10 mouse cellular contexts compared by ENCODE assay signal in the genomic region with DNA sequence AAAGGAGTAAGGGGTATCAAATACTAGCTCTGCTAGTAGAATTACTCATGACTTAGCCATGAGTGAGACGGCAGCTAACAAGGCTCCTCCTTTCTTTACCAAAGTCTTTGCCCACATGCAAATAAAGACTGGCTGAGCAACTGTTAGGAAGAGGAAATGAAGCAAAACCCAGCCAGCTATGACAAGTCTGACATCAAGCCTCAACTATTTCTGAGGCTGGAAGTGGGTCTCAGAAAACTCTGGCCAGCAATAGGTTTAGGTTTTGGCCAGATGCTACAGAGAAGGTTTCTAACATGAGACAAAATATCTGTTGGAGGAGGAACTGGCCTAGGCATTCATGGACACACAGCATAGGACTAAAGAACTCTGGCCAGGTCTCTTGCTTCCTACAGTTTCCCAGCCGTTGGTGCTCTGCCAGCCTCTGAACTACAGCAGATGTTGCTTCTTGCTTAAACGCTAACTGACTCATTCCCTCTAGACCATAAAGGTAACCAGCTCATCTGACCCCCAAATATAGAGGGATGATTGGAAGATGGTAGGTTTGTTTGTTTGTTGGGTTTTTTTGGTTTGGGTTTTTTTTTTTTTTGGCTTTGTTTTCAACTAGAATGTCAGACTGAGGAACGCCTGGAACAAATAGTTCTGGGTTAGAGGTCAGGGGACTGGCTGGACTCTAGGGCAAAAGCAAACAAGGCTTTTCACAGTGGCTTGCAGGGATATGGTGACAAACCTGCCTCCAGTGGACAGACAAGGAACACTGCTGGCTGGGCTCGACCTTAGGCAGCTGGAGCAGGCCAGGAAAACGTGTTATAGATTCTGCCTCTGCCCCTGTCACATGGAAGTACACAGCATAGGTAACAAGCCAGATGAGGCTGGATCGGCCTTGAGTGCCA. TPM values are rescaled to one million over a fixed set of nuclear protein-coding genes. Genes with fewer than 3 reads are reported as not detected.
DNase-seq lines count a peak whose midpoint lies in the region; ATAC-seq and TF ChIP-seq lines count a peak whose summit lies in the region.
"Had no signal": no experiment of that assay in that cellular context is flagged by ENCODE, and none has a peak within 500 bp of the region (broad histone marks: within the 10 kb centered on the region; RNA-seq: fewer than 3 reads in every experiment).

No protein-coding gene starts in this region.

- TF ChIP-seq EP300 in liver, postnatal 0 days (IDR thresholded peaks at IDR 0.05; ENCODE audit: low read depth): peak; percentile 94

- H3K27me3 ChIP-seq in liver, postnatal 0 days (ENCODE audit: insufficient read depth, low read length): no peaks in the 10 kb centered on the region
- no peaks in the 10 kb centered on the region for H3K27me3 ChIP-seq in neural tube, embryonic 15.5 days (replicated peaks)
- H3K27me3 ChIP-seq in hindbrain, embryonic 16.5 days (replicated peaks; ENCODE audit: control insufficient read depth, insufficient read depth, low read length): no peaks in the 10 kb centered on the region
- H3K27me3 ChIP-seq: embryonic facial prominence, embryonic 12.5 days; neural tube, embryonic 13.5 days had no signal

- no peak for TF ChIP-seq CTCF in bone marrow macrophage, adult 2 months (IDR thresholded peaks at IDR 0.05; ENCODE audit: low read depth, low read length)
- peak; percentile 60 for TF ChIP-seq CTCF in liver, postnatal 0 days (IDR thresholded peaks at IDR 0.05; ENCODE audit: low read depth)

- H3K36me3 ChIP-seq in liver, postnatal 0 days (replicated peaks; ENCODE audit: insufficient read depth, low read length): no peaks in the 10 kb centered on the region
- H3K36me3 ChIP-seq in neural tube, embryonic 15.5 days: no peaks in the 10 kb centered on the region
- H3K36me3 ChIP-seq in hindbrain, embryonic 16.5 days (ENCODE audit: control insufficient read depth, insufficient read depth, low read length): no peaks in the 10 kb centered on the region
- H3K36me3 ChIP-seq: embryonic facial prominence, embryonic 12.5 days; neural tube, embryonic 13.5 days had no signal

- ATAC-seq in liver, postnatal 0 days: peak; percentile 79
- no peak for ATAC-seq in neural tube, embryonic 15.5 days (ENCODE audit: low FRiP score)
- ATAC-seq in hindbrain, embryonic 16.5 days: no peak

- no peak overlapping the region for H3K9ac ChIP-seq in liver, postnatal 0 days (replicated peaks)
- H3K9ac ChIP-seq in neural tube, embryonic 15.5 days (replicated peaks): no peak overlapping the region
- no peak overlapping the region for H3K9ac ChIP-seq in hindbrain, embryonic 16.5 days (ENCODE audit: low read depth, low read length)
- H3K9ac ChIP-seq: embryonic facial prominence, embryonic 12.5 days had no signal

- H3K4me3 ChIP-seq in bone marrow macrophage, adult 2 months (ENCODE audit: insufficient read depth, low read length): no peak overlapping the region
- H3K4me3 ChIP-seq in liver, postnatal 0 days (ENCODE audit: low read depth, low read length): no peak overlapping the region
- no peak overlapping the region for H3K4me3 ChIP-seq in neural tube, embryonic 15.5 days (replicated peaks)
- no peak overlapping the region for H3K4me3 ChIP-seq in hindbrain, embryonic 16.5 days (ENCODE audit: low read length)

- no peak for TF ChIP-seq POLR2A in bone marrow macrophage, adult 2 months (IDR thresholded peaks at IDR 0.05; ENCODE audit: borderline replicate concordance, low read depth, low read length)

- WGBS in liver, postnatal 0 days (ENCODE audit: insufficient replicate concordance): 58% methylated on average over 7 of the region's 7 CpGs
- WGBS in neural tube, embryonic 15.5 days: 76% methylated on average over 7 of the region's 7 CpGs
- 70% methylated on average over 7 of the region's 7 CpGs for WGBS in hindbrain, embryonic 16.5 days

- no peak overlapping the region for H3K4me2 ChIP-seq in liver, postnatal 0 days (ENCODE audit: low read depth, low read length)
- H3K4me2 ChIP-seq in neural tube, embryonic 15.5 days: no peak overlapping the region
- no peak overlapping the region for H3K4me2 ChIP-seq in hindbrain, embryonic 16.5 days (ENCODE audit: low read length)

- H3K9me3 ChIP-seq in liver, postnatal 0 days (ENCODE audit: low read length): no peaks in the 10 kb centered on the region
- no peaks in the 10 kb centered on the region for H3K9me3 ChIP-seq in neural tube, embryonic 15.5 days (replicated peaks)
- no peaks in the 10 kb centered on the region for H3K9me3 ChIP-seq in hindbrain, embryonic 16.5 days (ENCODE audit: control insufficient read depth, low read length)
- H3K9me3 ChIP-seq: embryonic facial prominence, embryonic 12.5 days; neural tube, embryonic 13.5 days had no signal

- peak; percentile 14 for DNase-seq in embryo, embryonic 10.5 days (ENCODE audit: low spot score)
- DNase-seq in embryo, embryonic 11 days: no peak
- DNase-seq in 3134 (ENCODE audit: extremely low read depth, insufficient read length, low spot score): peak; percentile 74
- peak; percentile 57 for DNase-seq in liver, postnatal 0 days
- no peak for DNase-seq in left cerebral cortex, adult 11 months (ENCODE audit: low spot score)

- peak overlapping the region; percentile 66 for H3K27ac ChIP-seq in bone marrow macrophage, adult 2 months (ENCODE audit: insufficient read depth, low read depth, low read length)
- peak overlapping the region; percentile 90 for H3K27ac ChIP-seq in liver, postnatal 0 days (ENCODE audit: low read depth)
- no peak overlapping the region for H3K27ac ChIP-seq in neural tube, embryonic 15.5 days (replicated peaks)
- no peak overlapping the region for H3K27ac ChIP-seq in hindbrain, embryonic 16.5 days (ENCODE audit: low read depth, low read length)
- H3K27ac ChIP-seq: embryonic facial prominence, embryonic 12.5 days; neural tube, embryonic 13.5 days had no signal

- peaks cover 42% of the 10 kb centered on the region for H3K4me1 ChIP-seq in bone marrow macrophage, adult 2 months (ENCODE audit: control insufficient read depth, insufficient read depth, low read length)
- H3K4me1 ChIP-seq in liver, postnatal 0 days (ENCODE audit: insufficient read depth): 0 out of 2 replicates have a peak, but pooled peaks cover 6% of the 10 kb centered on the region
- H3K4me1 ChIP-seq in neural tube, embryonic 15.5 days: 0 out of 2 replicates have a peak, but pooled peaks cover 3% of the 10 kb centered on the region
- no peaks in the 10 kb centered on the region for H3K4me1 ChIP-seq in hindbrain, embryonic 16.5 days (ENCODE audit: control insufficient read depth, insufficient read depth, low read depth, low read length)
- H3K4me1 ChIP-seq: embryonic facial prominence, embryonic 12.5 days; neural tube, embryonic 13.5 days had no signal

RNA-seq across cellular contexts. Expression of a gene that starts 41.0 kb away (rescaled TPM):
- polyA plus RNA-seq in bone marrow macrophage, adult 2 months (2012; ENCODE audit: insufficient read depth, insufficient read length, missing spikeins): 112 and 121 TPM in 2 replicates
- 114 and 116 TPM in 2 replicates for polyA plus RNA-seq in liver, postnatal 0 days (2015; fragmentation: Nextera tagmentation; extraction: Ambion mirVana)
- polyA plus RNA-seq in neural tube, embryonic 15.5 days (2015; fragmentation: Nextera tagmentation; extraction: Ambion mirVana): 86.1 and 87.0 TPM in 2 replicates
- polyA plus RNA-seq in hindbrain, embryonic 16.5 days (2015; fragmentation: Nextera tagmentation; extraction: Ambion mirVana): 75.8 and 91.4 TPM in 2 replicates

Comparison
In these comparisons a context has a peak if more than half of its experiments do, and no peak if none do; other contexts are left out.
1. DNase-seq: peak in embryo, embryonic 10.5 days (single experiment), 3134 (single experiment) and liver, postnatal 0 days (single experiment); none in embryo, embryonic 11 days (single experiment) and left cerebral cortex, adult 11 months (single experiment).
2. H3K27ac ChIP-seq: peak in bone marrow macrophage, adult 2 months (single experiment) and liver, postnatal 0 days (single experiment); none in neural tube, embryonic 15.5 days (single experiment) and hindbrain, embryonic 16.5 days (single experiment).